Mouse (Mus musculus) ES-E14 (cell line): ENCODE results near the gene Tmed2.
"Not testable (repeated sequence)": the region's sequence is repeated elsewhere in the genome, so short reads cannot be mapped to it uniquely, and the experiment has no call there.

Experiments used
- HCFC1 ChIP-seq: IDR thresholded peaks from 2 replicates; pipeline ENCODE4 v1.6.1; 2012; ENCODE audit warnings: low read length, inconsistent platforms, borderline replicate concordance; ENCODE audit not compliant: insufficient read depth
- ZC3H11A ChIP-seq: IDR thresholded peaks from 2 replicates; pipeline ENCODE4 v1.6.1; 2012; ENCODE audit warnings: low read depth, mild to moderate bottlenecking, inconsistent platforms, low read length, borderline replicate concordance
- ZNF384 ChIP-seq: IDR thresholded peaks from 2 replicates; pipeline ENCODE4 v1.6.1; 2012; ENCODE audit warnings: low read depth, low read length, inconsistent platforms

GRCm38 (mm10) chr5:124500037-124500436 lies 40.5 kb upstream of the Tmed2 start:
- TF ChIP-seq HCFC1, ZC3H11A: not testable (repeated sequence)
- peak; percentile 80 for TF ChIP-seq ZNF384
